Mouse (Mus musculus): ENCODE measurements around the gene Spin1. TPM values are rescaled to one million over a fixed set of nuclear protein-coding genes. Genes with fewer than 3 reads are reported as not detected.

The Spin1 gene
- polyA plus RNA-seq, 1 experiment from 2014 or later = 145 TPM

DNA sequence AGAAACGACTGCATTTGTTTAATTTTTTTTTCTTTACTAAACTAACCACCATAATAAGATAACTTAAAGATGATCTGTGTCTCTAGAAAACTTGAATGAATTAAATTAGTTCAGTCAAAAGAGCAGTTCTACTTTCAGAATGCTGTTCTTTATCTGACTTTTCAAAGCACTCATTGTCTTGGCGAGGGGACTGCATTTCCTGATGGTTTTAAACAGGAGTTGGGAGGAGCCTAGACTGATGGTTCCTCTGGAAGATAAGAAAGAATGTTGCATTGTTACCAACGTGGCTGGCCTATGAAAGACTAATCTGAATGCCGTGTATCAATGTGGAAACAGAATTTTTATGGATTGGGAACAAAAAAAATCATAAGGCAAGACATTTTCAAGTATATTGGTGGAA lies 20.1 kb downstream of the Spin1 start:
- WGBS = 18% methylated on average over 4 of the region's 4 CpGs
- H3K36me3 ChIP-seq = 0 out of 2 replicates have a peak, but pooled peaks cover 8% of the 10 kb centered on the region
- H3K4me3 ChIP-seq = no peak overlapping the region
- H3K9me3 ChIP-seq = no peaks in the 10 kb centered on the region
- H3K27me3 ChIP-seq = no peaks in the 10 kb centered on the region
- no peak overlapping the region for H3K27ac ChIP-seq
- no peak for ATAC-seq (ENCODE audit: insufficient number of reproducible peaks, insufficient read depth, low FRiP score, low TSS enrichment)
- H3K4me2 ChIP-seq (replicated peaks) = no peak overlapping the region
- no peak overlapping the region for H3K9ac ChIP-seq
- H3K4me1 ChIP-seq = peaks cover 46% of the 10 kb centered on the region

DNA sequence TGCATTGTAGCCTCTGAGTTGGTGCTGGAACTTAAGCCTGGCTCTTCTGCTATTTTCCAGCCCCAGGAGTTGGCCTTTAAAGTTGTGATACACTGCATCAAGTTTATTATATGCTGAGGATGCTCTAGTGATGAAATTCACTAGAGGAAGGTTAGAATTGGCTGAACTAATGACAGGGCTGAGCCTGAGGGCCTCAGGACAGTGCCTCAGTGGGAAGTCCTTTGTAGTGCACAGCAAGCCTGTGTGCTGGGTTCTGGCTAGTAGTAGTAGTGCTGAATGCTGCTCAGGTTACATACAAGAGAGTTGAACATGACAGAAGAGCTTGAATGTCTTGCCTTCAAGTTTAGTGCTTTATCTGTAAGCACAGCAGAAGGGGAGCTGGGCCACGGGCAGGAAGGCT lies 21.3 kb downstream of the Spin1 start:
- Histone ChIP-seq H3K9me3 (no peaks in the 10 kb centered on the region), H3K27me3 (no peaks in the 10 kb centered on the region), H3K9ac (no peak overlapping the region), H3K4me1 (peaks cover 46% of the 10 kb centered on the region), H3K36me3 (0 out of 2 replicates have a peak, but pooled peaks cover 8% of the 10 kb centered on the region), H3K4me3 (no peak overlapping the region), H3K4me2 (replicated peaks) (no peak overlapping the region), H3K27ac (no peak overlapping the region)
- WGBS = 8% methylated on average over 1 of the region's 1 CpGs
- ATAC-seq (ENCODE audit: insufficient number of reproducible peaks, insufficient read depth, low FRiP score, low TSS enrichment) = no peak

DNA sequence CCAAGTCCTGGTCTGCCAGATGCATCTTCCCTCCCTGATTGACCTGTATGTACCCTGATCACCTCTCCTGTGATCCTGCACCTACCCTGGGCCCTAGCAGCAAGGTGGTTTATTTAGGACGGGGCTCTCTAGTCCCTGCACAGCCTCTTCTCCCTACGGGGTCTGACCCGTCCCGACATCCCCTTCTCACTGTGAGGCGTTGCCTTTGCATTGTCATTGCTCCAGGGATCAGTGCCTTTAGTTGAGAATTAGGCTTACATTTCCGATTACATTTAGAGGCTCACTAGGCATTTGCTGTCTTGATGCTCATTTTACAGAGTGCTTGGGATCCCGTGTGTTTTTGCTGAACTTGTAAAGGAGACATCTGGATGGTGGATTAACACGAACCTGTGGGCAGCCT lies 22.1 kb downstream of the Spin1 start:
- no peaks in the 10 kb centered on the region for H3K9me3 ChIP-seq
- no peak for ATAC-seq (ENCODE audit: insufficient number of reproducible peaks, insufficient read depth, low FRiP score, low TSS enrichment)
- H3K36me3 ChIP-seq = peaks cover 13% of the 10 kb centered on the region; the same call in 1 of the 2 replicates
- H3K9ac ChIP-seq = no peak overlapping the region
- H3K4me1 ChIP-seq = peaks cover 46% of the 10 kb centered on the region
- no peak overlapping the region for H3K4me2 ChIP-seq (replicated peaks)
- H3K27me3 ChIP-seq = no peaks in the 10 kb centered on the region
- H3K4me3 ChIP-seq = no peak overlapping the region
- H3K27ac ChIP-seq = no peak overlapping the region
- 70% methylated on average over 8 of the region's 8 CpGs for WGBS

DNA sequence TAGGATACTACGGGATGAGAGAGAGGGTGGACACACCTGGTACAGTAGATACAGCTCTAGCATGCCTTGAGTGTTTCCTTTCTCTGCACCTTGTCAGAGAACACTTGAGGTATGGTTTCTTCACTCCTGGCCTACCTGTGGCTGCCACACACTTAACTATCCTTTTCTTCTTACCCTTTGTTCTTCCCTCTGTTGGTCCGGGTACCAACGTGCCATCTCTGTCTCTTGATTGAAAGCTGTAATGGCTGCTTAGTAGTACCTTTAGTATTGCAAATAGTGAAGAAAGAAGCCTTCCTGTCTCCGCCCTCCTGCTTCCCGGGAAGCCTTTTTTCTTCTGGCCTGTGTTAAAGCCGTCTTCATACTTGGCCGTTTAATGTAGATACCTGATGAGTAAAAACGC lies 24.7 kb downstream of the Spin1 start:
- ATAC-seq (ENCODE audit: insufficient number of reproducible peaks, insufficient read depth, low FRiP score, low TSS enrichment) = no peak
- Histone ChIP-seq H3K4me2 (replicated peaks) (no peak overlapping the region), H3K36me3 (peaks cover 29% of the 10 kb centered on the region), H3K4me1 (peaks cover 24% of the 10 kb centered on the region), H3K27me3 (no peaks in the 10 kb centered on the region), H3K9ac (no peak overlapping the region), H3K4me3 (no peak overlapping the region), H3K27ac (no peak overlapping the region), H3K9me3 (no peaks in the 10 kb centered on the region)
- 74% methylated on average over 8 of the region's 8 CpGs for whole genome bisulfite sequencing

DNA sequence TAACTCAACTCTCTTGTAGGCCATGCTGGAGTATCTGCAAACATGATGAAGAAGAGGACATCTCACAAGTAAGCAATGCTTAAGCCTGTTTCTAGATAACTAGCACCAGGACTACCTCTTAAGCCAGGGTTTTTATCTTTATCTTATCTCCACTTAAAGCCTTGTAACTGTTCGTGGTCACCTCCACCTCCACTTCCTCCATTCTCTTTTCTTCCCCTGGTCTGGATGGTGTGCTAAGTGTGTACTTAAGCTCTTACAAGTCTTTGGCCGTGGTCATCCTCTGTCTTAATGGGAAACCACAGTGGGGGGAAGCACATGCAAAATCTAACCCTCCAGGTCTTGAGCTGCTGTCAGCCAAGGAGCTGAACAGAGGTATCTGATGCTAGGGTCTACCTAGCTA lies 27.2 kb downstream of the Spin1 start:
- Histone ChIP-seq H3K9ac (no peak overlapping the region), H3K36me3 (peaks cover 43% of the 10 kb centered on the region), H3K4me3 (no peak overlapping the region), H3K27me3 (no peaks in the 10 kb centered on the region), H3K4me1 (peaks cover 4% of the 10 kb centered on the region; the same call in 1 of the 2 replicates), H3K9me3 (no peaks in the 10 kb centered on the region), H3K4me2 (replicated peaks) (no peak overlapping the region), H3K27ac (no peak overlapping the region)
- WGBS = 82% methylated on average over 2 of the region's 2 CpGs
- ATAC-seq (ENCODE audit: insufficient number of reproducible peaks, insufficient read depth, low FRiP score, low TSS enrichment) = no peak

DNA sequence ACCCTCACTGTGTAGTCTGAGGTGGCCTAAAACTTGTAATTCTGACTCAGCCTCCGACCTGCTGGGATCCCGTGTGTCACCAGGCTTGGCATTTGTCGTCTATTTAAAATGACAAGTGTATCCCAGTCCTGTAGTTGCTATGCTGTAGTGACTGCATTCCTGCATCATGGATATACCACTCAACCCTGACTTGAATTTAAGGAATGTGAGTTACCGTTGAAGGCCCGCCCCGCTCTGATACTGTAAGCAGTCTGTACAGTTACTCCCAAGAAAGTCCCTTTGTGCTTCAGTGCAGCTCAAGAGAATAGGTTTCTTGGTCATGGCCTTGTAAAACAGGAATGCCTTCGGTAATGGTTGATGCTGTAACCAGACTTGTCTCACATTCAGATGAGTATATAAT lies 27.7 kb downstream of the Spin1 start:
- ATAC-seq (ENCODE audit: insufficient number of reproducible peaks, insufficient read depth, low FRiP score, low TSS enrichment) = no peak
- H3K27me3 ChIP-seq = no peaks in the 10 kb centered on the region
- no peak overlapping the region for H3K9ac ChIP-seq
- WGBS = 86% methylated on average over 7 of the region's 7 CpGs
- no peaks in the 10 kb centered on the region; the same call in 1 of the 2 replicates for H3K4me1 ChIP-seq
- no peak overlapping the region for H3K27ac ChIP-seq
- H3K4me3 ChIP-seq = no peak overlapping the region
- no peak overlapping the region for H3K4me2 ChIP-seq (replicated peaks)
- peaks cover 43% of the 10 kb centered on the region for H3K36me3 ChIP-seq
- H3K9me3 ChIP-seq = no peaks in the 10 kb centered on the region

DNA sequence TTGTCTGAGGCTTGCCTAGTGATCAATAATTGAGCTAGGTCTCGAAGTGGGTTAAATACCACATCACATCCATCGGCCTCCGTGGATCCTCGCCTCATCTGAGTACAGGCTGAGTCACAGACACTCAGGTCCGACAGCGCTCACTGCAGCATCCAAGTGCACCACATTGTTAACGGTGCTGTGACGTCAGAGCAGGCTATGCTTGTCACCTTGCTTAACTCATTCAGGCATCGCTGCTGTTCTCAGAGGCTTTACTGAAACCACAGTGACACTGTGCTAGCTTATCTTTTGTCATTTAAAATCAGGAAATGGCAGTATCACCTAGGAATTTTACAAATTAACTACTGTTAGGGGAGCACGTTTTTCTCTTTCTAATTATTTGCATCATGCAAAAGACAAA lies 30.5 kb downstream of the Spin1 start:
- ATAC-seq (ENCODE audit: insufficient number of reproducible peaks, insufficient read depth, low FRiP score, low TSS enrichment) = no peak
- Histone ChIP-seq H3K27me3 (no peaks in the 10 kb centered on the region), H3K9me3 (no peaks in the 10 kb centered on the region), H3K36me3 (peaks cover 51% of the 10 kb centered on the region), H3K4me3 (no peak overlapping the region), H3K9ac (no peak overlapping the region), H3K4me1 (no peaks in the 10 kb centered on the region), H3K27ac (no peak overlapping the region), H3K4me2 (replicated peaks) (no peak overlapping the region)
- 89% methylated on average over 10 of the region's 10 CpGs for WGBS

DNA sequence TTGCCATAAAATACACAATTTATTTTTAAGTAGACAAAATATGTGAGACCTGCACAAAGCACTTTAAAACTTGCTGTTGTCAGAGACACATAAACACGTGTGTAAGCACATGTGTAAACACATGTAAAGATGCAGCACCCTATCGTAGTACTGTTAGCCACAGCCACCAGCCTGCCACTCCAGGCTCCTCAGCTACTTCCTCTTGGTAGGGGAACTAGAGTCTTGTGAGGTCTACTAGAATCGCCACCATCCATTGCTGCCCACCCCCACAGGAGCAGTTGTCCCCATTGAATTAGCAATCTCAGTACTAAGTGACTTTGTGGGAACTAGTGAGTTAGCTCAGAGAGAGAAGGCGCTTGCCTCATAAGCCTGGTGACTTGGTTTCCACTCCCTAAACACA lies 35.6 kb downstream of the Spin1 start:
- Histone ChIP-seq H3K27me3 (no peaks in the 10 kb centered on the region), H3K4me1 (peaks cover 13% of the 10 kb centered on the region), H3K4me3 (no peak overlapping the region), H3K9me3 (no peaks in the 10 kb centered on the region), H3K27ac (no peak overlapping the region), H3K36me3 (peaks cover 55% of the 10 kb centered on the region), H3K4me2 (replicated peaks) (no peak overlapping the region), H3K9ac (no peak overlapping the region)
- ATAC-seq (ENCODE audit: insufficient number of reproducible peaks, insufficient read depth, low FRiP score, low TSS enrichment) = no peak
- WGBS = 87% methylated on average over 4 of the region's 4 CpGs

DNA sequence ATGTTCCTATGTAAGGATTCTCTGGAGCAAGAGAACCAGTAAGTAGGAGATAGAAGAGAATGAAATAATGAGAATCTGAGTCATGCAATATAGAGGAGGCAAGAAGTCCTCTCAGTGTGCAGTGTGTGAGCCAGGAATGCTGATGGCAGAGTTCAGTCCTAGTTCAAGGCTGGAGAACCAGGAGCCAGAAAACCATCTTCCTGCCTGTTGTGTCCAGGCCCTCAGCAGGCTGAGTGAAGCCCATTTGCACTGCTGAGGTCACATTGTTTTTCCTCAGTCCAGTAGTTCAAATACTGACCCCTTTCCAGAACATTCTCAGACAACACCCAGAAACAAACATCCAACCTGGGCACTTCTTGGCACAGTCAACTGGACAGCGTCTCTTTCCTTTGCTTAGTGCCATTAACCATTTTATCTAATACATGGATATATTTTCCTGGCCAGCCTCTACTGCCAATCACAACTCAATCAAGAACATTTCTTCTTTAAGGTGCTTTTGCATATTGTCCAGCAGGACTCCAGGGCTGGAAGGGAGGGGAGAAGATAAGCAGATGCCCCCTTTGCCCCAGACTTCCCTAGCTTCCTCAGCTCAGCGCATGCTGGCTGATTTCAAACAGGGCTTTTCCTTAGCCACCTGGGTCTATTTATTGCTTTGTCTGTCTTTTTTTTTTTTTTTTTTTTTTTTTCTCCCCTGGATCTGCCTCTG lies 36.5 kb downstream of the Spin1 start:
- Histone ChIP-seq H3K4me3 (no peak overlapping the region), H3K4me1 (peaks cover 13% of the 10 kb centered on the region), H3K4me2 (replicated peaks) (no peak overlapping the region), H3K27me3 (no peaks in the 10 kb centered on the region), H3K9me3 (no peaks in the 10 kb centered on the region), H3K27ac (peak overlapping the region; percentile 30; the same call in 1 of the 2 replicates), H3K36me3 (peaks cover 54% of the 10 kb centered on the region), H3K9ac (no peak overlapping the region)
- ATAC-seq (ENCODE audit: insufficient number of reproducible peaks, insufficient read depth, low FRiP score, low TSS enrichment) = no peak
- whole genome bisulfite sequencing = 53% methylated on average over 2 of the region's 2 CpGs

DNA sequence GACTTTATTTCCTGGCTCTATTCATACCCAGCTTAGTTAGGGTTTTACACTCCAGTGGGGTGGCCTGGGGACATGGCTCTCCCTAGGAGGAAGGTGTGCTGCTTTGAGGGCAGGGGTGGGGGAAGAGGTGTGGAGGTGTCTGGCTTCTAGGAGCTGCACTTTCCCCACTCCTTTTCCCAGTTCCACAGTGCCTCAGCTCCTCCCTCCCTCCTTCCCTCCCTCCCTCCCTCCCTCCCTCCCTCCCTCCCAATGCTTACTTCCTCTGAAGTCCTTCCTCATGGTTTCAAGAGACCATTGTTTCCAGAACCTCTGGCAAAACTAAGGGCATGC lies 37.0 kb downstream of the Spin1 start:
- Histone ChIP-seq H3K9me3 (no peaks in the 10 kb centered on the region), H3K4me2 (replicated peaks) (no peak overlapping the region), H3K9ac (no peak overlapping the region), H3K27me3 (no peaks in the 10 kb centered on the region), H3K27ac (0 out of 2 replicates have a peak overlapping the region, but pooled peaks have one; percentile 30), H3K4me3 (no peak overlapping the region), H3K4me1 (peaks cover 13% of the 10 kb centered on the region), H3K36me3 (peaks cover 54% of the 10 kb centered on the region)
- no peak for ATAC-seq (ENCODE audit: insufficient number of reproducible peaks, insufficient read depth, low FRiP score, low TSS enrichment)

DNA sequence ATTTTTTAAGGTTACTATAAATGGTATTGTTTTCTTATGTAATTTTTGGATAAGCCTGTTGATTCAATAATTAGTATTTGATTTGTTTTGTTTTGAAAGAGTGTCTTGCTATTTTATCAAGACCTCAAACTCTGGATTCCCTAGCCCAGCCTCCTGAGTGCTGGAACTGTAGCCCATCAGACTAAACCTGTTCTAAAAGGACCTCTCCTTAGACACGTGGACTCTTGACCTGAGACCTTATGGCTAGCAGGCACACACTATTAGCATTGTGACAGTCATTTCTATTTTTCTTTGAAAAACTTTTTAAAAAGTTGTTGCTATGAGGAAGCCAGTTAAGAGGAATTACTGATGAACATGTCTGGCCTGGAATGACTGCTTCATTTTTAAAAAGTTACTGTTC lies 46.4 kb downstream of the Spin1 start:
- Histone ChIP-seq H3K4me3 (no peak overlapping the region), H3K27me3 (no peaks in the 10 kb centered on the region), H3K4me2 (replicated peaks) (no peak overlapping the region), H3K4me1 (no peaks in the 10 kb centered on the region), H3K36me3 (peaks cover 42% of the 10 kb centered on the region), H3K27ac (no peak overlapping the region), H3K9me3 (no peaks in the 10 kb centered on the region), H3K9ac (no peak overlapping the region)
- WGBS = 70% methylated on average over 1 of the region's 1 CpGs
- no peak for ATAC-seq (ENCODE audit: insufficient number of reproducible peaks, insufficient read depth, low FRiP score, low TSS enrichment)

DNA sequence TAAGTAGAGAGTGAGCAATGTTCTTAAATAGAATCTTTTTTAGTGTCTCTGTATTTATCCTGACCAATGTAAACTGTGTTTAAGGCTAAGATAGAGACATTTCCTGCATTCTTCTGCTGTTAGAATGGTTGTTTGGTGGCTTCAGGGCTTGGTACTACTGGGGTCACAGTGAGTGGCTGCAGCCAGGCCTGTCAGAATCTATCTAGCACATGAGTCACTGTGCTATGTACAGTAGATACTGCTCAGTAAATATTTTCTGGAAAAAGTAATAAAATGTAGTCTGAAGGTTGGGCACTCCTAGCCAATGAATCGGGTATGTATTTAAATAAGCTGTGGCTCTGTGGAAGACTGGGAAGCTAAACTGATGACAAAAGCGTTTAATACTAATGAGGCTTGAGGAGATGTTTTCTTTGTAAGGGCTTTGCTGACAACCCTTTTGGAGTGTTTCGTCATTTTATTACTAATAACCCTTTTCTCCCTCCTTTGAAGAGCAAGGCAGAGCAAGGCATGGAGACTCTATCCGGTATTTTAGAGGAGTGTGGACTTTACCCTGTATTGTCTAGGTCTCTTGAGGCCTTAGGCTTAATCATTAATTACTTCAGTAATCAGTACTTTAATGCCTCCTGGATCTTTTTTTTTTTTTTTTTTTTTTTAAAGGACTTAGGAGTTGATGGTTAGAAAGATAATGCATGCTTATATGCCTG lies 52.4 kb downstream of the Spin1 start:
- 85% methylated on average over 4 of the region's 4 CpGs for WGBS
- Histone ChIP-seq H3K9ac (no peak overlapping the region), H3K4me1 (no peaks in the 10 kb centered on the region), H3K27me3 (no peaks in the 10 kb centered on the region), H3K9me3 (no peaks in the 10 kb centered on the region), H3K27ac (no peak overlapping the region), H3K4me3 (no peak overlapping the region), H3K4me2 (replicated peaks) (no peak overlapping the region), H3K36me3 (peaks cover 44% of the 10 kb centered on the region)
- no peak for ATAC-seq (ENCODE audit: insufficient number of reproducible peaks, insufficient read depth, low FRiP score, low TSS enrichment)

Measured in embryonic facial prominence, embryonic 12.5 days (tissue).